Mouse (Mus musculus): Measurements from ENCODE around the gene Gm21992. TPM values are rescaled to one million over a fixed set of nuclear protein-coding genes. Genes with fewer than 3 reads are reported as not detected.

Gene Gm21992
- total and polyA plus RNA-seq, 3 experiments, result 10.8 to 21.9 TPM; not detected in 1

DNA sequence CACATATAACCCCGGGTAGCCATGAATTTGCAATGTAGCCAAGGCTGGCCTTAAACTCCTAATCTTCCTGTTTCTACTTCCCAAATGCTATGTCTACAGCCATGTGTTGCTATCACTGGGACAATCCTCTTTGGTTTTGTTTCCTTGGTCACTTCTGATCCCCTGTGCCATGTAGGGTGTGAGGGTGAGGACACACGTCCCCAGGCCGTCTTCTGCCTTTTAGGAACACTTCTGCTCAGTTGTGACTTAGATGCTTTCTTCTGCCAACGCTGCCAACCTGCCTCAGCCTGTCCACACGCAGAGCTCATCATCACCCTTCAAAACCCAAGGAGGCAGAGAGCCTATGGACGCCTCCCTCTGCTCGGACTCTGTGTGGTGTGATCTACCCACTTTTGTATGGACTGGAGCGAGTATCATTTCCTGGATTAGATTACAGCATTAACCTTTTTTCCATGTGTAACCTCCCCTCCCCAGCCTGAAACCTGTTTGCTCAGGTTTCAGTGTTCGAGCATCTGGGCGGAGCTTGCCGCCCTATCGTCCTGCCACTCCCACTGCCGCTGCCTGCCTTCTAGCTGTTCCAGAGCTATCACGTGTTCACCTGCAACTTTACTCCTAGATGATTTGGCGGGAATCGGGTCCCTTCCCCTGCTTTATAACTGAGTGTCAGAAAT, 17.2 kb upstream of the Gm21992 start:
- Histone ChIP-seq H3K9ac (ENCODE audit: control insufficient read depth, low read depth, low read length, poor library complexity, severe bottlenecking) (no peak overlapping the region), H3K36me3 (ENCODE audit: control insufficient read depth in 1 of 2, insufficient read depth in 2 of 2, low read length in 2 of 2) (peaks cover 0 to 2% of the 10 kb centered on the region in 2 experiments; a peak in 1 of 4 replicates), H3K27ac (ENCODE audit: control insufficient read depth, low read depth, low read length) (no peak overlapping the region)

DNA sequence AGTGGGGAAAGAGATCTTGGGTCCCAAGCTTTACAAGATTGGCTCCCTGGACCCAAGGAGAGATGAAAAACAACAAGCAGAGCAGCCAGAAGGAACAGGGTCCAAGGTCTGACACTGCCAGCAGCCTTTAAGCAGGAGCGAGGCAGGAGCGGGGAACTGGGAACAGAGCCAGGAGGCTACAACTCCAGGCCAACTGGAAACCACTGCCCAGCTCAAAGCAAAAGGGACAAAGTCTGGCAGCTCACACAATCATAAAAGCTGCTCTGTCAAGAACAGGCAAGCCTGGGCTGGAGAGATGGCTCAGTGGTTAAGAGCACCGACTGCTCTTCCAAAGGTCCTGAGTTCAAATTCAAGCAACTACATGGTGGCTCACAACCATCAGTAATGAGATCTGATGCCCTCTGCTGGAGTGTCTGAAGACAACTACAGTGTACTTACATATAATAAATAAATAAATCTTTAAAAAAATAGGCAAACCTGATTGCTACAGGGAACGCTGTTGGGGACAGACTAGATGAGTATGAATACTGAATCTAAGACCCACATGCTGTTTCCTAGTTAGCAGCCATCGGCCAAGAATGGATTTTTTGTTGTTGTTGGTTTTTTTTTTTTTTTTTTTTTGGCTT, 9.4 kb upstream of the Gm21992 start:
- Histone ChIP-seq H3K4me3 (ENCODE audit: control insufficient read depth in 1 of 2, insufficient read depth in 1 of 2, low read depth in 2 of 2, low read length in 2 of 2) (no peak overlapping the region), H3K36me3 (ENCODE audit: control insufficient read depth in 1 of 2, insufficient read depth in 2 of 2, low read length in 2 of 2) (peaks cover 0 to 2% of the 10 kb centered on the region in 2 experiments; a peak in 1 of 4 replicates), H3K27me3 (ENCODE audit: control insufficient read depth in 1 of 2, insufficient read depth in 2 of 2, low read length in 2 of 2) (peaks cover 3 to 5% of the 10 kb centered on the region in 2 experiments), H3K79me2 (ENCODE audit: control insufficient read depth, insufficient read depth, low read length, poor library complexity) (no peaks in the 10 kb centered on the region), H3K27ac (ENCODE audit: control insufficient read depth, low read depth, low read length) (no peak overlapping the region), H3K4me1 (ENCODE audit: control insufficient read depth in 1 of 2, insufficient read depth in 2 of 2, low read length in 2 of 2) (no peaks in the 10 kb centered on the region), H3K9ac (ENCODE audit: control insufficient read depth, low read depth, low read length, poor library complexity, severe bottlenecking) (no peak overlapping the region), H3K9me3 (replicated peaks; ENCODE audit: insufficient read depth, low read length) (no peaks in the 10 kb centered on the region)
- TF ChIP-seq EP300 (IDR thresholded peaks at IDR 0.05; ENCODE audit: low read depth in 1 of 2, low read length in 2 of 2) (no peak), ZNF384 (IDR thresholded peaks at IDR 0.05; ENCODE audit: low read depth, low read length) (0 out of 2 replicates have a peak, but pooled peaks have one; percentile 16), SMC3 (IDR thresholded peaks at IDR 0.05; ENCODE audit: low read depth, low read length) (0 out of 2 replicates have a peak, but pooled peaks have one; percentile 14)
- DNase-seq (ENCODE audit: low read depth, low spot score), result no peak

More for the DNA sequence above, 17.2 kb upstream of the Gm21992 start:
- TF ChIP-seq MAZ (IDR thresholded peaks at IDR 0.05; ENCODE audit: low read depth, low read length) (no peak), ZNF384 (IDR thresholded peaks at IDR 0.05; ENCODE audit: low read depth, low read length) (no peak), ZKSCAN1 (IDR thresholded peaks at IDR 0.05; ENCODE audit: low read depth, low read length) (no peak), ETS1 (IDR thresholded peaks at IDR 0.05; ENCODE audit: low read depth, low read length) (no peak), CTCF (IDR thresholded peaks at IDR 0.05 in 2 of 3, conservative IDR thresholded peaks at IDR 0.05 in 1 of 3; ENCODE audit: control insufficient read depth in 1 of 3, insufficient read depth in 1 of 3, low read depth in 2 of 3, low read length in 3 of 3, poor library complexity in 1 of 3, severe bottlenecking in 1 of 3) (no peak), UBTF (IDR thresholded peaks at IDR 0.05; ENCODE audit: borderline replicate concordance, insufficient read depth, low read depth, low read length) (no peak), MAX (IDR thresholded peaks at IDR 0.05; ENCODE audit: low read length) (no peak), RCOR1 (IDR thresholded peaks at IDR 0.05; ENCODE audit: low read depth, low read length) (no peak), HCFC1 (IDR thresholded peaks at IDR 0.05; ENCODE audit: low read depth, low read length) (no peak), TAL1 (IDR thresholded peaks at IDR 0.05; ENCODE audit: low read length) (no peak), RAD21 (IDR thresholded peaks at IDR 0.05; ENCODE audit: low read depth, low read length) (no peak), CHD1 (IDR thresholded peaks at IDR 0.05; ENCODE audit: low read depth, low read length) (no peak), SMC3 (IDR thresholded peaks at IDR 0.05; ENCODE audit: low read depth, low read length) (no peak), E2F4 (IDR thresholded peaks at IDR 0.05; ENCODE audit: borderline replicate concordance, low read depth, low read length) (no peak), CHD2 (IDR thresholded peaks at IDR 0.05; ENCODE audit: low read length) (no peak), MEF2A (IDR thresholded peaks at IDR 0.05; ENCODE audit: extremely low read depth, insufficient replicate concordance, low read depth, low read length, poor library complexity, severe bottlenecking) (no peak), TBP (IDR thresholded peaks at IDR 0.05; ENCODE audit: low read depth, low read length) (no peak), ZMIZ1 (IDR thresholded peaks at IDR 0.05; ENCODE audit: low read depth, low read length) (no peak), ZC3H11A (IDR thresholded peaks at IDR 0.05; ENCODE audit: low read depth, low read length) (no peak), NRF1 (IDR thresholded peaks at IDR 0.05; ENCODE audit: insufficient read depth, low read depth, low read length, poor library complexity, severe bottlenecking) (no peak)
- H3K27me3 ChIP-seq (ENCODE audit: control insufficient read depth in 1 of 2, insufficient read depth in 2 of 2, low read length in 2 of 2), result no peaks in the 10 kb centered on the region
- no peaks in the 10 kb centered on the region for H3K9me3 ChIP-seq (replicated peaks; ENCODE audit: insufficient read depth, low read length)
- H3K4me3 ChIP-seq (ENCODE audit: control insufficient read depth in 1 of 2, insufficient read depth in 1 of 2, low read depth in 2 of 2, low read length in 2 of 2), result no peak overlapping the region
- H3K4me1 ChIP-seq (ENCODE audit: control insufficient read depth in 1 of 2, insufficient read depth in 2 of 2, low read length in 2 of 2), result no peaks in the 10 kb centered on the region
- H3K79me2 ChIP-seq (ENCODE audit: control insufficient read depth, insufficient read depth, low read length, poor library complexity), result no peaks in the 10 kb centered on the region
- DNase-seq (ENCODE audit: low read depth, low spot score), result no peak
